Mouse (Mus musculus) spleen, adult 2 months (tissue): ENCODE measurements around the gene Iqschfp. TPM values are rescaled to one million over a fixed set of nuclear protein-coding genes. Genes with fewer than 3 reads are reported as not detected.

Experiments
- DNase-seq, 2 experiments: peaks; one replicate each; pipeline versions ENCODE4 v3.0.0 to v3.0.0-alpha.2; 2012 to 2021; ENCODE audit warnings: low spot score in 2 of 2, low read depth in 1 of 2
- H3K27ac ChIP-seq: fragments of 200-500 bp; 2 replicates; pipeline ENCODE4 v1.5.1; 2012; ENCODE audit warnings: low read length, inconsistent platforms; ENCODE audit not compliant: insufficient read depth
- H3K27me3 ChIP-seq: fragments of 200-500 bp; 2 replicates; pipeline ENCODE4 v1.6.1; 2012; ENCODE audit warnings: mild to moderate bottlenecking, moderate library complexity, low read length, inconsistent platforms; ENCODE audit not compliant: control insufficient read depth, insufficient read depth
- H3K36me3 ChIP-seq: fragments of 200-500 bp; 2 replicates; pipeline ENCODE4 v1.6.1; 2012; ENCODE audit warnings: mild to moderate bottlenecking, low read length, inconsistent platforms; ENCODE audit not compliant: control insufficient read depth, insufficient read depth
- H3K4me1 ChIP-seq: fragments of 200-500 bp; 2 replicates; pipeline ENCODE4 v1.6.1; 2011; ENCODE audit warnings: inconsistent platforms; ENCODE audit not compliant: control insufficient read depth, insufficient read depth, insufficient read length
- H3K4me3 ChIP-seq: fragments of 200-500 bp; 2 replicates; pipeline ENCODE4 v1.5.1; 2011; ENCODE audit warnings: mild to moderate bottlenecking, inconsistent platforms; ENCODE audit not compliant: insufficient read depth, insufficient read length; ENCODE audit errors: extremely low read depth
- CTCF ChIP-seq: fragments of 200-500 bp; IDR thresholded peaks from 2 replicates; pipeline ENCODE4 v1.5.1; 2011; ENCODE audit warnings: mild to moderate bottlenecking, inconsistent platforms; ENCODE audit not compliant: insufficient read depth, insufficient read length, insufficient replicate concordance; ENCODE audit errors: extremely low read depth
- POLR2A ChIP-seq: fragments of 200-500 bp; IDR thresholded peaks from 2 replicates; pipeline ENCODE4 v1.6.1; 2011; ENCODE audit warnings: low read depth, low read length, inconsistent platforms
- WGBS: fragments of 180-500 bp; shearing (Covaris S2); methylation state at CpG from one replicate; pipeline ENCODE4 v1.1.7; 2018; 5-methylcytosine and 5-hydroxymethylcytosine counted together
- polyA plus RNA-seq: library from polyadenylated mRNA; depleted of rRNA; stranded (reverse); fragments of >200 nt; gene quantifications from 2 replicates; pipeline ENCODE4 v1.2.3, GENCODE M21; 2012

The Iqschfp gene
- polyA plus RNA-seq, 1 experiment = not detected

DNA sequence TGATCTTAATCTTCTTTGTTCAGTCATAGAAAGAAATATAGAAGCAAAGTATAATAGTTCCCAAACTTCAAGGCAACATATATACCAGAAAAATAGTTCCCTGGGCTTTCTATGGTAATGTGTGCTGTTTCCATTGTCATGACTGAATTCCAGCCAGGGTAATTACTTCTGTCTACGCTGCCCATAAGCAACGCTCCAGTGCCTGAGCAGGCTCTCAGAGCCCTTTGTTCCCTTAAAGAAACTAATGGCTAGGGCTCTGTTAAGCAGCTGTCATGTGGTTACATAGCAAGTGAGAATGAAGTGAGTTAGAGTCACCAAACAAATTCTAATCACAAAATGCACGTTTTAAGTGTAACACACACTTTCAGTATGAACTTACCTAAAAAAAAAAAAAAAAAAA is 379.4 kb downstream of the Iqschfp start:
- no peaks in the 10 kb centered on the region for H3K27me3 ChIP-seq
- DNase-seq = no peak
- H3K4me3 ChIP-seq = no peak overlapping the region
- no peak overlapping the region for H3K27ac ChIP-seq
- no peak for TF ChIP-seq CTCF
- no peak for TF ChIP-seq POLR2A
- 78% methylated on average over 3 of the region's 3 CpGs for WGBS
- H3K36me3 ChIP-seq = no peaks in the 10 kb centered on the region
- H3K4me1 ChIP-seq = no peaks in the 10 kb centered on the region

GRCm38 (mm10) chr3:68271881-68272280 is 379.8 kb downstream of the Iqschfp start:
- DNase-seq = no peak
- WGBS = 85% methylated on average over 3 of the region's 3 CpGs
- H3K4me3 ChIP-seq = no peak overlapping the region
- TF ChIP-seq CTCF (no peak), POLR2A (no peak)
- H3K27ac ChIP-seq = no peak overlapping the region
- no peaks in the 10 kb centered on the region for H3K27me3 ChIP-seq
- no peaks in the 10 kb centered on the region for H3K4me1 ChIP-seq
- H3K36me3 ChIP-seq = no peaks in the 10 kb centered on the region

GRCm38 (mm10) chr3:68282844-68283594 is 391.0 kb downstream of the Iqschfp start:
- Histone ChIP-seq H3K27ac (no peak overlapping the region), H3K36me3 (no peaks in the 10 kb centered on the region), H3K4me1 (no peaks in the 10 kb centered on the region), H3K27me3 (no peaks in the 10 kb centered on the region), H3K4me3 (no peak overlapping the region)
- TF ChIP-seq POLR2A (no peak), CTCF (no peak)
- DNase-seq = no peak
- 72% methylated on average over 7 of the region's 7 CpGs for WGBS

DNA sequence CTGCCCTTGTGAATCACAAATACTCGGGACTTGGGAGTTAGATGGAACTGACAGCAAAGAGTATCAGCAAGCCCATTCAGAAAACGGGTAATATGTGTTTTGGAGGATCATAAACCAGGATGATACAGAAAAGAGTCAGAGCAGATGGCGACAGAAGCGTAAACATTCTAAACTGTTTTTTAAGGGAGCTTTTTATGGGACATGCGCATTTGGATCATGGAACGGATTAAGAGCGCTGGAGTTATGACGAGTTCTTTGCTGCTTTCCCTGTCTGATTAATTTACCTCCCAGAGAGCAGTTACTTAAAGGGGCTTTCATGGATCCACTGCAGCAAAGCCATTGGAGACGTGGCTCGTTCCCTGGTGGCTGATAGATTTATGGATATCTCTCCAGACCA is 391.6 kb downstream of the Iqschfp start:
- no peak for TF ChIP-seq CTCF
- no peak for TF ChIP-seq POLR2A
- no peaks in the 10 kb centered on the region for H3K4me1 ChIP-seq

GRCm38 (mm10) chr3:68284500-68284899 is 392.5 kb downstream of the Iqschfp start:
- no peak overlapping the region for H3K27ac ChIP-seq
- DNase-seq = no peak
- no peaks in the 10 kb centered on the region for H3K4me1 ChIP-seq
- no peaks in the 10 kb centered on the region for H3K36me3 ChIP-seq
- TF ChIP-seq CTCF (no peak), POLR2A (no peak)
- 91% methylated on average over 2 of the region's 2 CpGs for WGBS
- no peak overlapping the region for H3K4me3 ChIP-seq
- no peaks in the 10 kb centered on the region for H3K27me3 ChIP-seq

More for the DNA sequence above, 391.6 kb downstream of the Iqschfp start:
- H3K27ac ChIP-seq = no peak overlapping the region
- no peaks in the 10 kb centered on the region for H3K27me3 ChIP-seq
- no peak for DNase-seq
- H3K4me3 ChIP-seq = no peak overlapping the region
- no peaks in the 10 kb centered on the region for H3K36me3 ChIP-seq
- 78% methylated on average over 10 of the region's 10 CpGs for WGBS

GRCm38 (mm10) chr3:68296752-68297151 is 404.7 kb downstream of the Iqschfp start:
- DNase-seq = no peak

GRCm38 (mm10) chr3:68305647-68306046 is 413.6 kb downstream of the Iqschfp start:
- no peaks in the 10 kb centered on the region for H3K27me3 ChIP-seq
- no peaks in the 10 kb centered on the region for H3K36me3 ChIP-seq
- TF ChIP-seq POLR2A (no peak), CTCF (no peak)
- H3K27ac ChIP-seq = no peak overlapping the region
- no peaks in the 10 kb centered on the region for H3K4me1 ChIP-seq
- 9% methylated on average over 1 of the region's 1 CpGs for WGBS
- H3K4me3 ChIP-seq = no peak overlapping the region
- no peak for DNase-seq

More at GRCm38 (mm10) chr3:68296752-68297151, 404.7 kb downstream of the Iqschfp start:
- Histone ChIP-seq H3K27me3 (no peaks in the 10 kb centered on the region), H3K4me1 (no peaks in the 10 kb centered on the region), H3K36me3 (no peaks in the 10 kb centered on the region), H3K27ac (no peak overlapping the region), H3K4me3 (no peak overlapping the region)
- WGBS = 91% methylated on average over 7 of the region's 7 CpGs
- TF ChIP-seq POLR2A = no peak
- TF ChIP-seq CTCF = no peak
